Mouse (Mus musculus): Measurements from ENCODE around the gene Abcb5. TPM values are rescaled to one million over a fixed set of nuclear protein-coding genes. Genes with fewer than 3 reads are reported as not detected.

Gene Abcb5
- polyA plus RNA-seq, 1 experiment from 2014 or later, result not detected

GRCm38 (mm10) chr12:118872673-118873072 lies 93.5 kb downstream of the Abcb5 start:
- H3K27ac ChIP-seq, result no peak overlapping the region
- H3K9ac ChIP-seq, result no peak overlapping the region
- no peak for ATAC-seq (ENCODE audit: low FRiP score, low read depth)
- 82% methylated on average over 8 of the region's 8 CpGs for WGBS
- H3K9me3 ChIP-seq, result no peaks in the 10 kb centered on the region
- H3K27me3 ChIP-seq (replicated peaks), result no peaks in the 10 kb centered on the region
- no peak overlapping the region for H3K4me3 ChIP-seq
- no peaks in the 10 kb centered on the region for H3K36me3 ChIP-seq
- no peak overlapping the region for H3K4me2 ChIP-seq (replicated peaks)
- H3K4me1 ChIP-seq, result no peaks in the 10 kb centered on the region

- Histone ChIP-seq H3K4me3 (no peak overlapping the region), H3K4me1 (peaks cover 9% of the 10 kb centered on the region), H3K9ac (no peak overlapping the region), H3K27ac (no peak overlapping the region), H3K36me3 (no peaks in the 10 kb centered on the region), H3K4me2 (replicated peaks) (no peak overlapping the region), H3K9me3 (no peaks in the 10 kb centered on the region), H3K27me3 (replicated peaks) (peaks cover 41% of the 10 kb centered on the region)
- ATAC-seq (ENCODE audit: low FRiP score, low read depth), result no peak
- WGBS, result 1% methylated on average over 7 of the region's 7 CpGs
Observed at GRCm38 (mm10) chr12:118856151-118856550, 110.1 kb downstream of the Abcb5 start.

GRCm38 (mm10) chr12:118854831-118855453 lies 111.3 kb downstream of the Abcb5 start:
- WGBS, result under 1% methylated on average over 34 of the region's 34 CpGs
- Histone ChIP-seq H3K4me1 (peaks cover 9% of the 10 kb centered on the region), H3K4me3 (peak overlapping the region; percentile 38), H3K36me3 (no peaks in the 10 kb centered on the region), H3K27ac (peak overlapping the region; percentile 17; the same call in 1 of the 2 replicates), H3K9me3 (no peaks in the 10 kb centered on the region), H3K4me2 (replicated peaks) (peak overlapping the region; percentile 65), H3K9ac (peak overlapping the region; percentile 51; the same call in 1 of the 2 replicates), H3K27me3 (replicated peaks) (peaks cover 48% of the 10 kb centered on the region)
- ATAC-seq (ENCODE audit: low FRiP score, low read depth), result peak; percentile 97

GRCm38 (mm10) chr12:118854401-118854800 lies 111.8 kb downstream of the Abcb5 start:
- no peaks in the 10 kb centered on the region for H3K36me3 ChIP-seq
- no peaks in the 10 kb centered on the region for H3K9me3 ChIP-seq
- H3K4me3 ChIP-seq, result peak overlapping the region; percentile 38
- no peak overlapping the region for H3K9ac ChIP-seq
- peak overlapping the region; percentile 65 for H3K4me2 ChIP-seq (replicated peaks)
- ATAC-seq (ENCODE audit: low FRiP score, low read depth), result peak; percentile 5; the same call in 1 of the 2 replicates
- WGBS, result 1% methylated on average over 10 of the region's 10 CpGs
- H3K27ac ChIP-seq, result no peak overlapping the region
- peaks cover 11% of the 10 kb centered on the region for H3K4me1 ChIP-seq
- peaks cover 53% of the 10 kb centered on the region for H3K27me3 ChIP-seq (replicated peaks)

GRCm38 (mm10) chr12:118853331-118853730 lies 112.9 kb downstream of the Abcb5 start:
- H3K4me3 ChIP-seq, result no peak overlapping the region
- H3K9me3 ChIP-seq, result no peaks in the 10 kb centered on the region
- no peaks in the 10 kb centered on the region for H3K36me3 ChIP-seq
- H3K4me1 ChIP-seq, result peaks cover 21% of the 10 kb centered on the region
- no peak overlapping the region for H3K9ac ChIP-seq
- H3K27me3 ChIP-seq (replicated peaks), result peaks cover 64% of the 10 kb centered on the region
- no peak overlapping the region for H3K27ac ChIP-seq
- 9% methylated on average over 3 of the region's 3 CpGs for WGBS
- H3K4me2 ChIP-seq (replicated peaks), result peak overlapping the region; percentile 38
- no peak for ATAC-seq (ENCODE audit: low FRiP score, low read depth)

GRCm38 (mm10) chr12:118850851-118851410 lies 115.3 kb downstream of the Abcb5 start:
- no peaks in the 10 kb centered on the region for H3K9me3 ChIP-seq
- H3K27ac ChIP-seq, result no peak overlapping the region
- peaks cover 36% of the 10 kb centered on the region for H3K4me1 ChIP-seq
- H3K27me3 ChIP-seq (replicated peaks), result peaks cover 78% of the 10 kb centered on the region
- H3K4me2 ChIP-seq (replicated peaks), result 0 out of 2 replicates have a peak overlapping the region, but pooled peaks have one; percentile 22
- H3K36me3 ChIP-seq, result no peaks in the 10 kb centered on the region
- no peak overlapping the region for H3K9ac ChIP-seq
- ATAC-seq (ENCODE audit: low FRiP score, low read depth), result no peak
- no peak overlapping the region for H3K4me3 ChIP-seq
- WGBS, result 8% methylated on average over 12 of the region's 12 CpGs

- Histone ChIP-seq H3K27me3 (replicated peaks) (peaks cover 82% of the 10 kb centered on the region), H3K27ac (no peak overlapping the region), H3K4me1 (peaks cover 36% of the 10 kb centered on the region), H3K4me2 (replicated peaks) (peak overlapping the region; percentile 68), H3K9me3 (no peaks in the 10 kb centered on the region), H3K9ac (peak overlapping the region; percentile 61), H3K36me3 (no peaks in the 10 kb centered on the region), H3K4me3 (peak overlapping the region; percentile 38)
- no peak for ATAC-seq (ENCODE audit: low FRiP score, low read depth)
- whole genome bisulfite sequencing, result 2% methylated on average over 11 of the region's 11 CpGs
Observed at GRCm38 (mm10) chr12:118849996-118850395, 116.2 kb downstream of the Abcb5 start.

GRCm38 (mm10) chr12:118849203-118849861 lies 116.9 kb downstream of the Abcb5 start:
- Histone ChIP-seq H3K27me3 (replicated peaks) (peaks cover 82% of the 10 kb centered on the region), H3K27ac (no peak overlapping the region), H3K9me3 (no peaks in the 10 kb centered on the region), H3K4me1 (peaks cover 29% of the 10 kb centered on the region), H3K36me3 (no peaks in the 10 kb centered on the region), H3K9ac (peak overlapping the region; percentile 61), H3K4me2 (replicated peaks) (peak overlapping the region; percentile 68), H3K4me3 (peak overlapping the region; percentile 38)
- under 1% methylated on average over 78 of the region's 78 CpGs for WGBS
- peak; percentile 52 for ATAC-seq (ENCODE audit: low FRiP score, low read depth)

GRCm38 (mm10) chr12:118848496-118849202 lies 117.6 kb downstream of the Abcb5 start:
- H3K27ac ChIP-seq, result no peak overlapping the region
- peaks cover 84% of the 10 kb centered on the region for H3K27me3 ChIP-seq (replicated peaks)
- H3K4me2 ChIP-seq (replicated peaks), result peak overlapping the region; percentile 68
- ATAC-seq (ENCODE audit: low FRiP score, low read depth), result peak; percentile 44
- peaks cover 27% of the 10 kb centered on the region for H3K4me1 ChIP-seq
- H3K36me3 ChIP-seq, result no peaks in the 10 kb centered on the region
- under 1% methylated on average over 80 of the region's 80 CpGs for WGBS
- H3K9me3 ChIP-seq, result no peaks in the 10 kb centered on the region
- peak overlapping the region; percentile 61 for H3K9ac ChIP-seq
- H3K4me3 ChIP-seq, result peak overlapping the region; percentile 38

- Histone ChIP-seq H3K4me1 (peaks cover 30% of the 10 kb centered on the region), H3K27ac (no peak overlapping the region), H3K4me2 (replicated peaks) (peak overlapping the region; percentile 68), H3K9ac (peak overlapping the region; percentile 61), H3K9me3 (no peaks in the 10 kb centered on the region), H3K36me3 (no peaks in the 10 kb centered on the region), H3K27me3 (replicated peaks) (peaks cover 84% of the 10 kb centered on the region), H3K4me3 (peak overlapping the region; percentile 38)
- peak; percentile 4; the same call in 1 of the 2 replicates for ATAC-seq (ENCODE audit: low FRiP score, low read depth)
- 1% methylated on average over 23 of the region's 23 CpGs for WGBS
Observed at GRCm38 (mm10) chr12:118847861-118848495, 118.2 kb downstream of the Abcb5 start.

- no peak for ATAC-seq (ENCODE audit: low FRiP score, low read depth)
- Histone ChIP-seq H3K4me2 (replicated peaks) (peak overlapping the region; percentile 68), H3K36me3 (no peaks in the 10 kb centered on the region), H3K27me3 (replicated peaks) (peaks cover 86% of the 10 kb centered on the region), H3K27ac (no peak overlapping the region), H3K4me1 (peaks cover 35% of the 10 kb centered on the region), H3K9me3 (no peaks in the 10 kb centered on the region), H3K9ac (peak overlapping the region; percentile 35; the same call in 1 of the 2 replicates), H3K4me3 (peak overlapping the region; percentile 38)
- WGBS, result 0% methylated on average over 17 of the region's 17 CpGs
Observed at GRCm38 (mm10) chr12:118847381-118847780, 118.8 kb downstream of the Abcb5 start.

Measured in neural tube, embryonic 12.5 days (tissue).